Mouse (Mus musculus): Measurements from ENCODE around the gene Iqsec1.

Iqsec1 gene

DNA sequence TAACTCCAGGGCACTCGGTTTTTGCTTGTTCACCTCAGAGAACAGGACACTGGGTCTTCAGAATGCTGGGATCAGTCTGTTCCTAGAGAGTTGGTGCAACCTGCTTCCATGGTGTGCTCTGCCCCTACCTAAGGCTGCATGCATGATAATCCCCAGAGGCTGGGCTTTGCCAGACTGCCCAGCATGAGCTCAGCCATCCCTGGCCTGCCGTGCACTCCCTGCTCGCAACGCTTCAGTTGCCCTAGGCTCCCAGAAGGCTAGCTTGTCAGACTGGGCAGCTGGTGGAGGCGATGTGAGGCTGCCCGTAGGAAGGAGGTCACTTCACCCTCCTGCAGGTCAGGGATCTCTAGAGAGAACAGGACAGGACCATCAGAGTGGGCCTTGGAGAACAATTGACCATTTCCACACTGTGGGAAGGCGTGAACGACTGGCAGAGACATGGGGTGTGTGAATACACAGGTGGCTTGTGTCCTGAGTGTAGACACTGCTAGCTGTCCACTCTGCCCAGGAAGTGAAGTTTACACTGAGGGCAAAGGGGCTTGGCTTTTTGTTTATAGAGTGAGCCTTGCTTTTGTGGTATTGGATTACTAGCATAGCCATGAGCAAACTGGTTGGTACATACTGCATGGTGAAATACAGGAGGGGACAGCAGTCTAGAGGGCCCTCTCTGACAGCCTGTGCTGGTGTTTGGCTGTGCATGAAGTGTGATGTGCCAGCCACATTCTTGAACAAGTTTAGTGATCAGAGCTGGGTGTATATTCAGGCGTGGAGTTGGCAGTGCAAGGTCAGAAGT is 367.5 kb downstream of the Iqsec1 start:
- no peak for DNase-seq (ENCODE audit: low spot score in 2 of 2)

DNA sequence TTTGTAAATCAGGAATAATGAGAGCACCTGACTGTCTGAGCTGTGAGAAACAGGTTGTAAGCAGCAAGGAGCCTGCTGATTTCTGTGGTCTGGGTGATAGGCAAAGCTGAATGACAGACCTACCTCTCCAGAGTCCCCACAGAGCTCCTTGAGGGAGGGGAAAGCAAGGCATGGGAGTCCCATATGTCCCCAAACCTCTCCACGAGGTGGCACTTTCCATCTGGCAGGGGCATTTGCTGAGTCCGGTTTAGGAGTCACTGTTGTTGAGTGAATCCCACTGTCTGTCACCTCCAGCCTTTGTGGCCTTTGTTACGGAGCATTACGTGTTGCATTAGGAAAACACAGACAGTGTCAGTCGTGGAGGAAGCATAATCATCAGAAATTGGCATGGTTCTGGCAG is 368.5 kb downstream of the Iqsec1 start:
- DNase-seq (ENCODE audit: low spot score in 2 of 2) = no peak

DNA sequence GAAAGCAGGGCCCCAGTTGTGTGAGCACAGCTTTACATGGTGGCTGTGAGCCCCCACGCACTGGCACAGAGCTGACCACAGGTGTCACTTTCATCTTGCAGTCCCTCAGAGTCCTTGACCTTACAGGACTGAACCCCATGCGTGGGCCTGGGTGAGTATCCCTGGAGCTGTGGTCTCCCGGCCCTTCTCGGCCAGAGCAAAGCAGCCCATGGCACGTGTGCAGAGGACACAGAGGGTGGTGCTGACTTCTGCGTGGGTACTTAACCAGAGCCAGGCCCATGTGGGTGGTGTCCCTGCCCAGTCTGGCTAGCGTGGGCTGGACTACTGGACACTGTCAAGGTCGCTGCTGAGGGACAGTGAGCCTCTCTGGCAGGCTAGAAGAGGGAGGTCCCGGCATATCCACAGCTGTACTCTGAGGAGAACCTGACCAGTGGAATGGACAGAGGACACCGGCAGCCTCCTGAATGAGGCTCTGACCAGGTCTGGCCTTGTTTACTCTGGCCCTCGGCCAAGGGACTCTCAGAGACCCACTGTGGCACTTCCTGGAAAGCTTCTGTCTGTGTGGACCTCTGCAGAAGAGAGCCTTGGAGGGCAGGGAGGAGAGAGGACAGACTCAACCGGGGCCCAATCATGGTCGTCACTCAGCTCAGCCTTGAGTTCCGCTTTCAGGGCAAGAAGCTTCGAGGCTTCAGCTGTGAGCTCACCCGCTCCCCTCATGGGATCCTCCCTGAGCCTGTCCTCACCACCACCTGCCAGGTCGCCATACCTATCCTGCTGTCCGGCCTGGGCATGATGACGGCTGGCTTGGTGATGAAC is 369.5 kb downstream of the Iqsec1 start:
- DNase-seq (ENCODE audit: low spot score in 2 of 2) = no peak

DNA sequence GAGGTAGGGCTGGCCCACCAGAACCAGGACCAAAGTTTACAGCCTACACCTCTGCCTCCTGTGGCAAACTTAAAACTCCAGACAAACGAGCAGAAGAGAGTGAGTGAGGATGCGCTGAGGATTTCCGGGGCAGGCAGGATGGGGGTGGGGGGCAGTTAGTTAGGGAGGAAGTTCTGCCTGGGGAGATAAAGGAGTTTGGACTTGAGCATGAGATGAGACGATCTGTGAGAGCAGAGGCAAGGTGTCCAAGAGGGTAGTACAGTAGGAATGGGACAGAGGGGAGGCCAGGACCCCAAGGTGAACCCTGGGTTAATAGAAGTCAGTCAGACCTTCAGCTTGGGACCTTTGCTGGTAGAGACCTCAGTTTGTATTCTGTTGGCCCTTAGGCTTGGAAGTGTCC is 370.2 kb downstream of the Iqsec1 start:
- no peak for DNase-seq (ENCODE audit: low spot score in 2 of 2)

DNA sequence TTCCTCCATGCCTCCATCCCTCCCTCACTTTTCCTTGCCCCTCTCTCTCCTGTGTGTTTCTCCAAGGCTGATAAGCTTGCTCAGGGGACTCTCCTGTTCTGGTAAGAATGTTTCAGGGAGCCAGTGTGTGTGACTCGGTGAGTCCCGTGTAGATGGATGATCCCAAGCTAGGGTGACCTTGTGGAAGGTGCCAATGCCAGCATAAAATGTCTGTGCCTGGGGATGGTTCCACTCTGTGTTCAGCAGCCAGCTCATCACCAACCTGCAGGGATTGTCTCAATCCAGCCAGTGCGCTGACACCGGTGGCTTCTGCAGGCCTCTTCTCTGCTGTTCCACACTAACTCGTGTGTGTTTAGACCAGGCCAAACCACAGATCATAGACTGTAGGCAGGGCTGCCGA is 372.0 kb downstream of the Iqsec1 start:
- no peak for DNase-seq (ENCODE audit: low spot score in 2 of 2)

DNA sequence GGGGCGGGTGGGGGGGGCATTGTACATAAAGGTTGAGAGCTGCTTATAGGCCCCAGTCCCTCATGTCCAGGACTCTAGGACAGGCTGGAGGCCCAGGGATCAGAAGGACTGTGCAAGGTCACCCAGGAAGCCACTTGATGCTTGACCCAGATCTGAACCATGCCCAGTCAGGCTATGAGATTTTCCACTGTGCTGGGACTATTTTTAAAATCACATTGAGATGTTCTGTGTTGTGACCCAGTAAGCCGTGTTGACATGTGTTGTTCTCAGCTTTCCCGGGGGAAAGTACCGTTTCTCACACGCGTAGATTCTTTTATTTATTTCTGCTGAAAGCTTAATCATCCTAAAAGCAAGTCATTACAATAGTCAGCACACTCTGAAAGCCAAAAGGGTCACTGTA is 372.5 kb downstream of the Iqsec1 start:
- no peak for DNase-seq (ENCODE audit: low spot score in 2 of 2)

DNA sequence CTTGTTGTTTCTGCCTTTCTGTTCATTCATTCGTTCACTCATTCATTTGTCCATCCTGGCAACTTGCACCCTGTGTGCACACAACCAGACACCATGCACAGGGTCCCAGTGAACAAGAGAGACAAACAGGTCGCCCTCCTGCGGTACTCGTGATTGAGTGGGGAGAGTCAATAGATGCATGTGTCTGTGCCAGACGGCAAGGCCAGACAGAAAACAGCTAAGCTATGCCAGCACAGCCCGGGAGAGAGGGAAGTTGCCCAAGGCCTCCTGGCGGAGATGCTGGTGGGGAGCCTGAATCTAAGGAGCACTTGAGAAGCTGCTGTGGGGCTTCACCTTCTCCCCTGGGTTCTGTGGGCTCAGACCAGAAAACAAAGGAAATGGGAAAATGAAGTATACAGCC is 373.1 kb downstream of the Iqsec1 start:
- DNase-seq (ENCODE audit: low spot score in 2 of 2) = no peak

DNA sequence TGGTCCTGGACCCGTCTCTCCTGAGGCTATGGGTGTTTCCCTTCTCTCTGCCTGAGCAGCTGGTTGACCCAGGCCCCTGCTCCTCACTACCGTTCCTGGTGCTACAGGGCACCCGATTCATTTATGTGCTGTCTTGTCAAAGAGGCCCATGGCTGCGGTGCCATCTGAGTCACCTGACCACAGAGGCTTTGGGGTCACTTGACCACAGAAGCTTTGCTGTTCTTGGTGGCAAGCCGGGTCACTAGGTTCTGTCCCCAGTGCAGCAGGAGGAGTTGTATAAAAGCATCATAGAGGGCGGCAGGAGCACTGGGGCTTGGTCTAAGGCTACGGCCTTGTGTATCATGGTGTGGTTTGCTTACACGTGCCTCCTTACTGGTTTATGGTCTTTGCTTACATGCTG is 375.2 kb downstream of the Iqsec1 start:
- DNase-seq (ENCODE audit: low spot score in 2 of 2) = no peak

DNA sequence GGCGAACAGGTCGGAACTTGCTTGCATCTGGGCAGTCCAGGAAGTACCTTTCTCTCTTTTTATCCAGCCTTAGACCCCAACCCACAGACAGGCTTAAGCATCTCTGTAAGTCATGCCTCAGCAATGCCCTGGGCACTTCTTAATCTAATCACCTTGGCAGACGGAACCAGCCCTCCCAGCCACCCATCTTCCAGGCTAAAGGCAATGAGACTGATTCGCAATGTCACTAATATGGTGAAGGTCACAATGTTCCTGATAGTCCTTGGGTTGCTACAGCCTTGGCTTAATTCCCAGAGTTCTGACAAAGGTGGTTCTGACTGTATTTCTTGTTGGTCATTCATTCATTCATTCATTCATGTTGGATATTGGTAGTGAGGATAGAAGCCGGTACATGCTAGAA is 378.2 kb downstream of the Iqsec1 start:
- no peak for DNase-seq (ENCODE audit: low spot score in 2 of 2)

DNA sequence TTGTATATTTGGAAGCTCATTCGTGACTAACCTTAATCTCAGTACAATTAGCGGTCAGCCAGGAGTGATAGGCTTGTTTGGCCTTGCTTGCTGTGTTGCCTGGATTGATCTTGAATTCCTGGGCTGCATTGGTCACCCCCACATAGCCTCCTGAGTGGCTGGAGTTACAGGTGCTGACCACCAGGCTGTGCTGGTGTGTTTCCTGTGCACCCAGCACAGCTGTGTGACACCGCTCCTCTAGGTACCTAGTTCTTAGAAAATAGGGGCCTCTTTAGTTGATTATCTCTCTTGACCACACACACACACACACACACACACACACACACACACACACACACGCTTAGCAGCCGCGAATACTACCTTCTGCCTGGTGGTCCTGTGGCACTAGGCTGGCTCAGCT is 380.3 kb downstream of the Iqsec1 start:
- no peak for DNase-seq (ENCODE audit: low spot score in 2 of 2)

DNA sequence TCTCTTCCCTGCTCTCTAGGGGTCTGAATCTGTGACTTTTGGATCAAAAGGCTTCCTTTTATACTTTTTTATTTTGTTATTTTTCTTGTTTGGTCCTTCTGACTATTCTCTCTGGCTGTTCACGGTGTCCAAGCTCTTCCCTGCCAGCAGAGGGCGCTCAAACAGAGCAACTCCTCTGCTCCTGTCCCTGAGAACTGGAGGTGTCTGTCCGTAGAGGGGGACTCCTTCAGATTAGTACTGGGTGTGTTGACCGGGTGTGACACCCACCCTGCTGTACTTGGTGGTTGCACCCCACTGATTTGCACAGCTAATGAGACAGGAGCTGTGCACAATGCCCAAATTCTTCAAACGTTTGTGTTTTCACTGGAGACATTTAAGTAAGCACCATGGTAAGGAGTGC is 381.3 kb downstream of the Iqsec1 start:
- peak; percentile 51 to 67 for DNase-seq (ENCODE audit: low spot score in 2 of 2)

DNA sequence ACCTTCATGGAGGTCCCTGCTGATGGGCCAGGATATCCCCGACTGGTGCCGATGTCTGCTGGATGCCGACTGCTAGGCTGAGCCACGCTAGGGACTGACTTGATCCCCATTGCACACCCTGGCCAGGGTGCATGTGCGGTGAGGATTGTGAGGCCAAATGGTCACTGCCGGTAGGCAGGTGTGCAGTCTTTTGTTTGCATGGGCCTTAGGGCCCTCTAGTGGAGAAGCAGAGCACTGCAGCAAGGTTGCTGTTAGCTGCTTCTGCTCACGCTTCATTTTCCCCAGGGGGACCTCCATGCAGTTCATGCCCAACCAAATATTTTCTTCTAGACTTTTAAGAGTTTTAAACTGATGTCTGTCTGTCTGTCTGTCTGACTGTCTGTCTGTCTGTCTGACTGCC is 381.9 kb downstream of the Iqsec1 start:
- peak; percentile 66 to 76 for DNase-seq (ENCODE audit: low spot score in 2 of 2)
